Mouse (Mus musculus) ES-Bruce4 (cell line): ENCODE data around the gene Sez6l.

Experiments
- CTCF ChIP-seq: IDR thresholded peaks from one replicate; pipeline ENCODE4 v1.8.1; 2011; ENCODE audit warnings: low read depth, low read length
- EP300 ChIP-seq: IDR thresholded peaks from 2 replicates; pipeline ENCODE4 v1.6.1; 2011; ENCODE audit warnings: low read depth, low read length; ENCODE audit not compliant: insufficient read depth
- POLR2A ChIP-seq: IDR thresholded peaks from one replicate; pipeline ENCODE4 v1.8.1; 2011; ENCODE audit warnings: low read length; ENCODE audit not compliant: insufficient read depth

GRCm38 (mm10) chr5:112391002-112391401, 186.0 kb downstream of the Sez6l start:
- TF ChIP-seq CTCF = no peak
- TF ChIP-seq EP300 = no peak
- no peak for TF ChIP-seq POLR2A
